Mouse (Mus musculus): Measurements from ENCODE around the gene Gm20388. TPM values are rescaled to one million over a fixed set of nuclear protein-coding genes. Genes with fewer than 3 reads are reported as not detected.
A peak's percentile ranks its signal among the peaks of the same experiment; 100 is the strongest.

Gm20388 gene
- total RNA-seq, 2 experiments from 2014 or later: 2.2 to 7.6 TPM

- Histone ChIP-seq H3K27ac (peak overlapping the region; percentile 76), H3K4me3 (peak overlapping the region; percentile 66)
- no peak for TF ChIP-seq CTCF (conservative IDR thresholded peaks at IDR 0.05)
- DNase-seq (ENCODE audit: low spot score in 2 of 2): no peak
Measured at GRCm38 (mm10) chr8:122335638-122336250, 2425.1 kb downstream of the Gm20388 start.

- peak in 1 of 2 experiments; percentile 67 for DNase-seq (ENCODE audit: low spot score in 2 of 2)
- H3K27ac ChIP-seq: peak overlapping the region; percentile 76
- peak overlapping the region; percentile 66 for H3K4me3 ChIP-seq
- 0 out of 2 replicates have a peak, but pooled peaks have one; percentile 11 for TF ChIP-seq CTCF (conservative IDR thresholded peaks at IDR 0.05)
Measured at GRCm38 (mm10) chr8:122336251-122336910, 2425.7 kb downstream of the Gm20388 start.

- no peak overlapping the region for H3K4me3 ChIP-seq
- H3K27ac ChIP-seq: no peak overlapping the region
- peak; percentile 57 for TF ChIP-seq CTCF (conservative IDR thresholded peaks at IDR 0.05)
- no peak for DNase-seq (ENCODE audit: low spot score in 2 of 2)
Measured at GRCm38 (mm10) chr8:122338852-122339251, 2428.2 kb downstream of the Gm20388 start.

DNA sequence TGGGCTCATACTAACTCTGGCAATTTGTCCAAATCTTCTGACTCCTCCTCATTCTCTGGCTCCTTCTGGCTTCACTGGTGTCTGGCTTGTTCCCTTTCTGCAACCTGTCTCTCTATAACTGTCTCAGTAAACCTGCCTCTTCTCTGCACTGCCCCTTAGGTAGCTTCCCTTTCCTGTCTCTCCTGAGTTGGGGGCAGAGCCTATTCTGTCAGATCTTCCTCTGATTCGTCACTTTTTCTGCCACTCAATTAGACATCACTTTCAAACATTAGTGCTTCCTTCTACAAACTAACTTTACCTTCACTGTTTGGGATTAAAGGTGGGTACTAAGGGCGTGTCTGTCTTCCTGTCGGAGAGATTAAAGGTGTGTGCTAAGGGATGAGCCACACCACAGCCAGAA, 2430.1 kb downstream of the Gm20388 start:
- no peak for DNase-seq (ENCODE audit: low spot score in 2 of 2)
- TF ChIP-seq CTCF (conservative IDR thresholded peaks at IDR 0.05): no peak
- H3K4me3 ChIP-seq: no peak overlapping the region
- H3K27ac ChIP-seq: no peak overlapping the region

- H3K4me3 ChIP-seq: no peak overlapping the region
- no peak overlapping the region for H3K27ac ChIP-seq
Measured at GRCm38 (mm10) chr8:122341790-122342189, 2431.1 kb downstream of the Gm20388 start.

GRCm38 (mm10) chr8:122342362-122342761, 2431.7 kb downstream of the Gm20388 start:
- Histone ChIP-seq H3K4me3 (no peak overlapping the region), H3K27ac (no peak overlapping the region)
- DNase-seq (ENCODE audit: low spot score in 2 of 2): no peak
- no peak for TF ChIP-seq CTCF (conservative IDR thresholded peaks at IDR 0.05)

More at GRCm38 (mm10) chr8:122341790-122342189, 2431.1 kb downstream of the Gm20388 start:
- TF ChIP-seq CTCF (conservative IDR thresholded peaks at IDR 0.05): no peak
- DNase-seq (ENCODE audit: low spot score in 2 of 2): no peak

- H3K4me3 ChIP-seq: peak overlapping the region; percentile 11; the same call in 1 of the 2 replicates
- TF ChIP-seq CTCF (conservative IDR thresholded peaks at IDR 0.05): peak; percentile 43
- H3K27ac ChIP-seq: peak overlapping the region; percentile 54; the same call in 1 of the 2 replicates
- DNase-seq (ENCODE audit: low spot score in 2 of 2): no peak
Measured at GRCm38 (mm10) chr8:122342806-122343209, 2432.2 kb downstream of the Gm20388 start.

DNA sequence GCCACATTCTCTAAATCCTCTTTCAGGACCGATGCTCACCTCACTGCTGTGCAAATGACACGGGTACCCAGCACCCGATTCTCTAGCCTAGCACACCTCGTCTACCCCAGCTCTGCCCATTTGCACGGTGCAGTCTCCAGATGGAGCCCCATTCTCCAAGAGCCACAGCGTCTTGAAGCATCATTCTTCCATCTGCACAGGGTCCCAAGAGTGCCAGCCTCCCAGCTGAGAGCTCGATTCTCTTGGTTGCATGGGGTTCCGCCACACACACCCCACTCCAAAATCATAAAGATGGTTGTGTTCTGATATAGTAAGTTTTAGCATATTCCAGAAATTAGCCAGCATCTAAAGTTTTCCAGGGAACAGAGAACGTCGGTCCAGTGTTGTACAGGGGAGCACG, 2432.7 kb downstream of the Gm20388 start:
- DNase-seq (ENCODE audit: low spot score in 2 of 2): no peak
- H3K27ac ChIP-seq: peak overlapping the region; percentile 54; the same call in 1 of the 2 replicates
- H3K4me3 ChIP-seq: peak overlapping the region; percentile 37
- TF ChIP-seq CTCF (conservative IDR thresholded peaks at IDR 0.05): no peak

DNA sequence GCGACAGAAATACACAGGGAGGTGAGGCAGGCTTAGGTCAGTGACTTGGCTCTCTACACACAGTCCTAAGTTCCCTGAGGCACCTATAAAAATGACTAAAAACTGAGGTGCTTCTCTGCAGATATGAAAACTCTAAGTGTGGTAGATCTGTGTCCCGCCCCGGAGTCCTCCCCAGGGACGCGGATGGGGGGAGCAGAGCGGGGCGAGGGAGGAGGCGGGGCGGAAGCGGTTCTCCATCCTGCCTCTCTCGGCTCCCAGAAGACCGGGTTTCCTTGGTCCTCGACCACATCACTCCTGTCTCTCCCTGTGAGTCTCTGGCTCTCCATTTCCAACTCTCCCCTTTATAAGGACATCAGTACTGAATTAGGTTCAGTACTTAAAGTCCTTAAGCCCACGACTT, 2433.1 kb downstream of the Gm20388 start:
- peak overlapping the region; percentile 37 for H3K4me3 ChIP-seq

DNA sequence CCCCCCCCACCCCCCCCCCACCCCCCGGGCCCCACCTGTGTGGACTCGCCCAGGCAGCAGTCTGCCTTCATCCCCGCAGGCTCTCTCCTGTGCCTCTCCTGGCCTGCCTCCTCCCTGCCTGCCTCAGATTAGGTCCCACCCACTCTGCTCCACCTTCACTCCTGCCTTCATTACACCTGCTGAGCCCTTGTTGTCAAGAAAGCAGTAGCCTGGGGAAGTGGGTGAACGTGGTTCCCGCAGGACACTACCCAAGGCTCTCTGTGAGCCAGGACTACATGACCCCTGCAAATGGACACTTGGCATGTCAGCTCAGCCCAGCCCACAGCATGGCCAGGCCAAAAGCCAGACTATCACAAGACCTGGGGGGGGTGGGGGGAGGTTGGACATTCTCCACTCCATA, 2433.6 kb downstream of the Gm20388 start:
- no peak for DNase-seq (ENCODE audit: low spot score in 2 of 2)
- Histone ChIP-seq H3K27ac (no peak overlapping the region), H3K4me3 (no peak overlapping the region)
- TF ChIP-seq CTCF (conservative IDR thresholded peaks at IDR 0.05): no peak

More for the DNA sequence above, 2433.1 kb downstream of the Gm20388 start:
- no peak for TF ChIP-seq CTCF (conservative IDR thresholded peaks at IDR 0.05)
- no peak for DNase-seq (ENCODE audit: low spot score in 2 of 2)
- peak overlapping the region; percentile 54; the same call in 1 of the 2 replicates for H3K27ac ChIP-seq

DNA sequence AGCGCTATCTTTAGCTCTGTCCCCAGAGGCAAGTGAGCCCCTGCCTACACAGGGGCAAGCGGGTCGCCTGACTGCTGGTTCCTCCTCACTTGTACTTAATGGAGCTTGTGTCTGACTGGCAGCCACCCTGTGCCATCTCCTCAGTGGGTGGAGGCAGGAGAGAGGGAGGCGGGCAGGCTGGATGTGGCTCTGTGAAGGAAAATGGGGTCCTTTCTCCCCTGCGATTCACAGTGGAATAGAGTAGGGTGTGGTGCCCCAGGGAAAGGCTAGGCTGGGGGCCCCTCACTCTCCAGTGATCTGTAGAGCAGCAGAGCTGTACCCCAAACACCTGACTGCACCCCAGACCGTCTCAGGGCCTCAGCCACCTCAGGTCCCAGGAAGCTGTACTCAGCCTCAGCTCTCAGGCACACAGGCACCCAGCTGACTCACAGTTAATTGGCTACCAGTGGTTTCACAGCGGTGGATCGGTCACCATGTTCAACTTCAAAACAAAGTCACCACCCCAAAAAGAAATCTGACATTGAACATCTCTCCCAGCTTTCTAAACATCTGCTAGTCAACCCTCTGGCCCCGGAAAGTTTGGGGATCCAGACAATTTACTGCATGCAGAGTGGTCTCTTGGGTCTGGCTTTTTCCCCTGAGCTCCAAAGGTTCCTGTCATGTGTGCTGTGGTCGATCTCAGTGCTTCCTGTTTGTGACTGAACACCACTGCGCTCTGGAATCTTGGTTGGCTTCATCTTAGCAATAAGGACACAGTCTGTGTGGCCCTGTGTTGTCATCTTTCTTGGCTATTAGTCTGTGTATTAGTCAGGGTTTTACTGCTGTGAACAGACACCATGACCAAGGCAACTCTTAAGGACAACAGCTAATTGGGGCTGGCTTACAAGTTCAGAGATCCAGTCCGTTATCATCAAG, 2434.8 kb downstream of the Gm20388 start:
- H3K4me3 ChIP-seq: no peak overlapping the region
- 0 out of 2 replicates have a peak overlapping the region, but pooled peaks have one; percentile 20 for H3K27ac ChIP-seq
- no peak for DNase-seq (ENCODE audit: low spot score in 2 of 2)
- no peak for TF ChIP-seq CTCF (conservative IDR thresholded peaks at IDR 0.05)

- Histone ChIP-seq H3K4me3 (no peak overlapping the region), H3K27ac (peak overlapping the region; percentile 71)
- peak; percentile 72 to 79 for DNase-seq (ENCODE audit: low spot score in 2 of 2)
- no peak for TF ChIP-seq CTCF (conservative IDR thresholded peaks at IDR 0.05)
Measured at GRCm38 (mm10) chr8:122347811-122348552, 2437.3 kb downstream of the Gm20388 start.
